Mouse (Mus musculus) hindbrain, embryonic 15.5 days (tissue): ENCODE measurements around the gene Mrpl43. TPM values are rescaled to one million over a fixed set of nuclear protein-coding genes. Genes with fewer than 3 reads are reported as not detected.

Experiments used
- ATAC-seq: fragments of 200-750 bp; cut with Nextera tagmentation; 2 replicates; pipeline ENCODE4 v1.8.0; 2017; ENCODE audit warnings: low read depth, moderate number of reproducible peaks, moderate TSS enrichment; ENCODE audit not compliant: low FRiP score
- H3K27ac ChIP-seq: fragments of 300-500 bp; sonication (generic); replicated peaks from 2 replicates; pipeline ENCODE4 v1.5.1; 2015; ENCODE audit warnings: mild to moderate bottlenecking, inconsistent platforms
- H3K27me3 ChIP-seq: fragments of 300-500 bp; sonication (generic); 2 replicates; pipeline ENCODE4 v1.6.1; 2015; ENCODE audit warnings: control low read depth, inconsistent platforms
- H3K36me3 ChIP-seq: fragments of 300-500 bp; sonication (generic); 2 replicates; pipeline ENCODE4 v1.6.1; 2015; ENCODE audit warnings: control low read depth, inconsistent platforms
- H3K4me1 ChIP-seq: fragments of 300-500 bp; sonication (generic); replicated peaks from 2 replicates; pipeline ENCODE4 v1.6.1; 2015; ENCODE audit warnings: control low read depth, inconsistent platforms
- H3K4me2 ChIP-seq: fragments of 300-500 bp; sonication (generic); 2 replicates; pipeline ENCODE4 v1.6.1; 2015; ENCODE audit warnings: moderate library complexity, mild to moderate bottlenecking, inconsistent platforms
- H3K4me3 ChIP-seq: fragments of 300-500 bp; sonication (generic); 2 replicates; pipeline ENCODE4 v1.5.1; 2015; ENCODE audit warnings: mild to moderate bottlenecking, inconsistent platforms
- H3K9ac ChIP-seq: fragments of 300-500 bp; sonication (generic); 2 replicates; pipeline ENCODE4 v1.6.1; 2015; ENCODE audit warnings: inconsistent platforms
- H3K9me3 ChIP-seq: fragments of 300-500 bp; sonication (generic); 2 replicates; pipeline ENCODE4 v1.6.1; 2016; ENCODE audit warnings: control low read depth, inconsistent platforms
- WGBS: fragments of 180-500 bp; shearing (Covaris S2); methylation state at CpG from one replicate; pipeline ENCODE4 v1.1.7; 2015; 5-methylcytosine and 5-hydroxymethylcytosine counted together
- polyA plus RNA-seq: library from polyadenylated mRNA; unstranded; fragments of >200 nt; fragmentation: Nextera tagmentation; extraction: Ambion mirVana; gene quantifications from 2 replicates; pipeline ENCODE4 v1.2.1, GENCODE M21; 2015

Gene Mrpl43
- polyA plus RNA-seq, 1 experiment from 2014 or later: 94.7 TPM

GRCm38 (mm10) chr19:44999647-45000046 lies 6.6 kb downstream of the Mrpl43 start:
- Histone ChIP-seq H3K36me3 (peaks cover 73% of the 10 kb centered on the region), H3K4me3 (no peak overlapping the region), H3K27me3 (no peaks in the 10 kb centered on the region), H3K4me1 (peaks cover 5% of the 10 kb centered on the region), H3K9me3 (no peaks in the 10 kb centered on the region), H3K9ac (no peak overlapping the region), H3K27ac (no peak overlapping the region), H3K4me2 (no peak overlapping the region)
- ATAC-seq: no peak
- WGBS: 86% methylated on average over 8 of the region's 8 CpGs

GRCm38 (mm10) chr19:44997786-44998185 lies 8.5 kb downstream of the Mrpl43 start:
- no peak for ATAC-seq

GRCm38 (mm10) chr19:44992712-44993111 lies 13.5 kb downstream of the Mrpl43 start:
- no peak overlapping the region for H3K4me2 ChIP-seq
- no peaks in the 10 kb centered on the region for H3K27me3 ChIP-seq
- no peaks in the 10 kb centered on the region for H3K9me3 ChIP-seq
- no peak overlapping the region for H3K9ac ChIP-seq
- H3K4me1 ChIP-seq: peaks cover 31% of the 10 kb centered on the region
- whole genome bisulfite sequencing: 73% methylated on average over 7 of the region's 7 CpGs
- ATAC-seq: no peak
- H3K4me3 ChIP-seq: no peak overlapping the region
- H3K36me3 ChIP-seq: peaks cover 27% of the 10 kb centered on the region
- no peak overlapping the region for H3K27ac ChIP-seq

More at GRCm38 (mm10) chr19:44997786-44998185, 8.5 kb downstream of the Mrpl43 start:
- no peaks in the 10 kb centered on the region for H3K4me1 ChIP-seq
- H3K4me3 ChIP-seq: no peak overlapping the region
- H3K36me3 ChIP-seq: peaks cover 70% of the 10 kb centered on the region
- no peak overlapping the region for H3K9ac ChIP-seq
- no peaks in the 10 kb centered on the region for H3K9me3 ChIP-seq
- WGBS: 81% methylated on average over 11 of the region's 11 CpGs
- no peak overlapping the region for H3K4me2 ChIP-seq
- H3K27ac ChIP-seq: no peak overlapping the region
- no peaks in the 10 kb centered on the region for H3K27me3 ChIP-seq

- no peak for ATAC-seq
- H3K4me2 ChIP-seq: no peak overlapping the region
- H3K27me3 ChIP-seq: no peaks in the 10 kb centered on the region
These were observed 14.0 kb downstream of the Mrpl43 start for GRCm38 (mm10) chr19:44992246-44992645.

GRCm38 (mm10) chr19:44991031-44991430 lies 15.2 kb downstream of the Mrpl43 start:
- Histone ChIP-seq H3K36me3 (peaks cover 12% of the 10 kb centered on the region), H3K27me3 (no peaks in the 10 kb centered on the region), H3K4me2 (peak overlapping the region; percentile 77), H3K9me3 (no peaks in the 10 kb centered on the region), H3K4me3 (peak overlapping the region; percentile 78), H3K27ac (no peak overlapping the region), H3K9ac (0 out of 2 replicates have a peak overlapping the region, but pooled peaks have one; percentile 84), H3K4me1 (peaks cover 31% of the 10 kb centered on the region)
- no peak for ATAC-seq
- 77% methylated on average over 8 of the region's 8 CpGs for WGBS

More at GRCm38 (mm10) chr19:44992246-44992645, 14.0 kb downstream of the Mrpl43 start:
- Histone ChIP-seq H3K4me1 (peaks cover 31% of the 10 kb centered on the region), H3K27ac (no peak overlapping the region), H3K9me3 (no peaks in the 10 kb centered on the region), H3K9ac (no peak overlapping the region), H3K36me3 (peaks cover 23% of the 10 kb centered on the region), H3K4me3 (no peak overlapping the region)
- WGBS: 46% methylated on average over 7 of the region's 7 CpGs

GRCm38 (mm10) chr19:44989567-44990495 lies 16.4 kb downstream of the Mrpl43 start:
- peak; percentile 0 for ATAC-seq

GRCm38 (mm10) chr19:44988831-44989566 lies 17.2 kb downstream of the Mrpl43 start, which contains the start of gene Sema4g:
Sema4g (plus strand) TSS chr19:44989101.
- H3K4me3 ChIP-seq: peak within 1 kb of the TSS; percentile 78
- H3K36me3 ChIP-seq: peaks cover 8% of the 10 kb centered on the region
- H3K9ac ChIP-seq: peak within 1 kb of the TSS; percentile 84
- under 1% methylated on average over 55 of the region's 58 CpGs for WGBS
- H3K4me1 ChIP-seq: peaks cover 31% of the 10 kb centered on the region
- H3K27ac ChIP-seq: peak within 1 kb of the TSS; percentile 74
- peak within 1 kb of the TSS; percentile 77 for H3K4me2 ChIP-seq
- H3K9me3 ChIP-seq: no peaks in the 10 kb centered on the region
- no peaks in the 10 kb centered on the region for H3K27me3 ChIP-seq
- peak; percentile 86 for ATAC-seq

More at GRCm38 (mm10) chr19:44989567-44990495, 16.4 kb downstream of the Mrpl43 start:
- 3% methylated on average over 20 of the region's 22 CpGs for WGBS
- Histone ChIP-seq H3K9ac (peak overlapping the region; percentile 84), H3K27me3 (no peaks in the 10 kb centered on the region), H3K9me3 (no peaks in the 10 kb centered on the region), H3K4me3 (peak overlapping the region; percentile 78), H3K4me1 (peaks cover 31% of the 10 kb centered on the region), H3K27ac (peak overlapping the region; percentile 74), H3K4me2 (peak overlapping the region; percentile 77), H3K36me3 (peaks cover 11% of the 10 kb centered on the region)

- 30% methylated on average over 9 of the region's 9 CpGs for WGBS
- H3K4me2 ChIP-seq: peak overlapping the region; percentile 77
These were observed 17.9 kb downstream of the Mrpl43 start for GRCm38 (mm10) chr19:44988321-44988720.

GRCm38 (mm10) chr19:44987851-44988250 lies 18.4 kb downstream of the Mrpl43 start:
- Histone ChIP-seq H3K9ac (no peak overlapping the region), H3K4me3 (no peak overlapping the region), H3K4me1 (peaks cover 31% of the 10 kb centered on the region), H3K27ac (no peak overlapping the region), H3K27me3 (no peaks in the 10 kb centered on the region), H3K9me3 (no peaks in the 10 kb centered on the region), H3K36me3 (peaks cover 6% of the 10 kb centered on the region), H3K4me2 (peak overlapping the region; percentile 77; the same call in 1 of the 2 replicates)
- ATAC-seq: no peak
- WGBS: 58% methylated on average over 6 of the region's 6 CpGs

More at GRCm38 (mm10) chr19:44988321-44988720, 17.9 kb downstream of the Mrpl43 start:
- peak overlapping the region; percentile 84 for H3K9ac ChIP-seq
- H3K27me3 ChIP-seq: no peaks in the 10 kb centered on the region
- ATAC-seq: no peak
- no peaks in the 10 kb centered on the region for H3K9me3 ChIP-seq
- peak overlapping the region; percentile 74; the same call in 1 of the 2 replicates for H3K27ac ChIP-seq
- peaks cover 8% of the 10 kb centered on the region for H3K36me3 ChIP-seq
- peak overlapping the region; percentile 78 for H3K4me3 ChIP-seq
- peaks cover 31% of the 10 kb centered on the region for H3K4me1 ChIP-seq

GRCm38 (mm10) chr19:44987004-44987403 lies 19.2 kb downstream of the Mrpl43 start:
- H3K4me3 ChIP-seq: no peak overlapping the region
- peaks cover 5% of the 10 kb centered on the region for H3K36me3 ChIP-seq
- H3K9me3 ChIP-seq: no peaks in the 10 kb centered on the region
- no peak overlapping the region for H3K4me2 ChIP-seq
- no peak overlapping the region for H3K27ac ChIP-seq
- H3K4me1 ChIP-seq: peaks cover 31% of the 10 kb centered on the region
- H3K27me3 ChIP-seq: no peaks in the 10 kb centered on the region
- no peak overlapping the region for H3K9ac ChIP-seq
- 68% methylated on average over 6 of the region's 6 CpGs for WGBS
- ATAC-seq: no peak

GRCm38 (mm10) chr19:44985159-44985988 lies 20.9 kb downstream of the Mrpl43 start:
- peaks cover 16% of the 10 kb centered on the region for H3K4me1 ChIP-seq
- H3K36me3 ChIP-seq: peaks cover 18% of the 10 kb centered on the region
- no peak overlapping the region for H3K4me3 ChIP-seq
- 75% methylated on average over 5 of the region's 5 CpGs for WGBS
- no peak overlapping the region for H3K4me2 ChIP-seq
- H3K9me3 ChIP-seq: no peaks in the 10 kb centered on the region
- ATAC-seq: no peak
- no peak overlapping the region for H3K9ac ChIP-seq
- H3K27ac ChIP-seq: no peak overlapping the region
- H3K27me3 ChIP-seq: no peaks in the 10 kb centered on the region
